Mouse (Mus musculus) mature B cell (primary cell): ENCODE results near the gene Hist1h2be.
"Not testable (repeated sequence)": the region's sequence is repeated elsewhere in the genome, so short reads cannot be mapped to it uniquely, and the experiment has no call there.

Source experiments
- in situ Hi-C: fragments of 300-500 bp; cut with MboI; formaldehyde crosslinking; loops from 2 replicates; pipeline ENCODE4 v1.14.3; 2019

Hist1h2be gene

GRCm38 (mm10) chr13:23551931-23552914 lies 68.7 kb downstream of the Hist1h2be start:
- in situ Hi-C loops: loop anchor here (10.0 kb wide), 2 partner anchors 193 to 1727 kb away; partner anchors contain the start of genes Hist1h2bb and Hist1h3c

GRCm38 (mm10) chr13:23551146-23551834 lies 69.6 kb downstream of the Hist1h2be start, which contains the start of gene Hist1h4f:
Gene Hist1h4f, minus strand, starts transcription at chr13:23551648.
- in situ Hi-C loops: loop anchor here (10.0 kb wide), 2 partner anchors 194 to 1726 kb away; partner anchors contain the start of genes Hist1h2bb and Hist1h3c

- in situ Hi-C loops: loop anchor here (10.0 kb wide), 2 partner anchors 194 to 1726 kb away; partner anchors contain the start of genes Hist1h2bb and Hist1h3c
Measured at GRCm38 (mm10) chr13:23550761-23551145, 70.2 kb downstream of the Hist1h2be start.

- in situ Hi-C loops: no loop called here
Measured at GRCm38 (mm10) chr13:23546694-23547093, 74.2 kb downstream of the Hist1h2be start.

- in situ Hi-C loops: not testable (repeated sequence)
Measured at GRCm38 (mm10) chr13:23544787-23545120, 76.2 kb downstream of the Hist1h2be start.

GRCm38 (mm10) chr13:23543965-23544786 lies 76.7 kb downstream of the Hist1h2be start, which contains the start of gene Hist1h3f:
Gene Hist1h3f, plus strand, starts transcription at chr13:23544052.
- in situ Hi-C loops: no loop called here

GRCm38 (mm10) chr13:23542999-23543607 lies 77.8 kb downstream of the Hist1h2be start, which contains the start of gene Hist1h2bh:
Gene Hist1h2bh, minus strand, starts transcription at chr13:23543392.
- in situ Hi-C loops: not testable (repeated sequence)

- in situ Hi-C loops: not testable (repeated sequence)
Measured at GRCm38 (mm10) chr13:23542225-23542980, 78.5 kb downstream of the Hist1h2be start.

GRCm38 (mm10) chr13:23541497-23541896 lies 79.4 kb downstream of the Hist1h2be start:
- in situ Hi-C loops: no loop called here

- in situ Hi-C loops: not testable (repeated sequence)
Measured at GRCm38 (mm10) chr13:23539821-23540220, 81.1 kb downstream of the Hist1h2be start.

GRCm38 (mm10) chr13:23538249-23538648 lies 82.7 kb downstream of the Hist1h2be start:
- in situ Hi-C loops: no loop called here

- in situ Hi-C loops: no loop called here
Measured at GRCm38 (mm10) chr13:23537006-23537710, 83.8 kb downstream of the Hist1h2be start.

- in situ Hi-C loops: no loop called here
Measured at GRCm38 (mm10) chr13:23536076-23536822, 84.7 kb downstream of the Hist1h2be start.

GRCm38 (mm10) chr13:23535137-23536075 lies 85.5 kb downstream of the Hist1h2be start, which contains the start of gene Hist1h3g:
Gene Hist1h3g, plus strand, starts transcription at chr13:23535422.
- in situ Hi-C loops: not testable (repeated sequence)

GRCm38 (mm10) chr13:23534368-23535131 lies 86.4 kb downstream of the Hist1h2be start:
- in situ Hi-C loops: loop anchor here (5.0 kb wide), 1 partner anchor 33 kb away; no protein-coding TSS in a partner anchor
